Mouse (Mus musculus) midbrain, postnatal 0 days (tissue): ENCODE results near the gene Khnyn. TPM values are rescaled to one million over a fixed set of nuclear protein-coding genes. Genes with fewer than 3 reads are reported as not detected.

Source experiments
- ATAC-seq: fragments of 200-750 bp; cut with Nextera tagmentation; 2 replicates; pipeline ENCODE4 v1.8.0; 2017; ENCODE audit warnings: moderate number of reproducible peaks, mild to moderate bottlenecking, moderate TSS enrichment, moderate library complexity; ENCODE audit not compliant: low FRiP score
- DNase-seq: peaks from one replicate; pipeline ENCODE4 v3.0.0-alpha.2; 2015; ENCODE audit warnings: low spot score
- H3K27ac ChIP-seq: fragments of 300-500 bp; sonication (generic); 2 replicates; pipeline ENCODE4 v1.5.1; 2014; ENCODE audit warnings: low read depth, mild to moderate bottlenecking, low read length, mixed read lengths
- H3K27me3 ChIP-seq: fragments of 300-500 bp; sonication (generic); 2 replicates; pipeline ENCODE4 v1.6.1; 2014; ENCODE audit warnings: low read length, control low read depth, mixed read lengths; ENCODE audit not compliant: insufficient read depth
- H3K36me3 ChIP-seq: fragments of 300-500 bp; sonication (generic); 2 replicates; pipeline ENCODE4 v1.6.1; 2014; ENCODE audit warnings: low read length, control low read depth, mixed read lengths; ENCODE audit not compliant: insufficient read depth
- H3K4me1 ChIP-seq: fragments of 300-500 bp; sonication (generic); 2 replicates; pipeline ENCODE4 v1.6.1; 2014; ENCODE audit warnings: mild to moderate bottlenecking, control low read depth, antibody characterized with exemption, low read length, mixed read lengths; ENCODE audit not compliant: insufficient read depth
- H3K4me2 ChIP-seq: fragments of 300-500 bp; sonication (generic); 2 replicates; pipeline ENCODE4 v1.6.1; 2014; ENCODE audit warnings: low read depth, mild to moderate bottlenecking, low read length, mixed read lengths; ENCODE audit not compliant: poor library complexity, severe bottlenecking
- H3K4me3 ChIP-seq: fragments of 300-500 bp; sonication (generic); 2 replicates; pipeline ENCODE4 v1.5.1; 2014; ENCODE audit warnings: low read depth, mild to moderate bottlenecking, low read length, moderate library complexity
- H3K9ac ChIP-seq: fragments of 300-500 bp; sonication (generic); replicated peaks from 2 replicates; pipeline ENCODE4 v1.6.1; 2014; ENCODE audit warnings: mild to moderate bottlenecking, low read length, moderate library complexity, mixed read lengths; ENCODE audit not compliant: poor library complexity, severe bottlenecking
- H3K9me3 ChIP-seq: fragments of 300-500 bp; sonication (generic); 2 replicates; pipeline ENCODE4 v1.6.1; 2016; ENCODE audit warnings: low read length, control low read depth
- CTCF ChIP-seq: IDR thresholded peaks from 2 replicates; pipeline ENCODE4 v1.5.1; 2016; ENCODE audit warnings: antibody characterized with exemption, mild to moderate bottlenecking
- WGBS: fragments of 180-500 bp; shearing (Covaris S2); extraction: QIAGEN DNeasy Blood & Tissue Kit; methylation state at CpG from one replicate; pipeline ENCODE4 v1.1.7; 2014; 5-methylcytosine and 5-hydroxymethylcytosine counted together
- polyA plus RNA-seq: library from polyadenylated mRNA; unstranded; fragments of >200 nt; fragmentation: Nextera tagmentation; extraction: Ambion mirVana; gene quantifications from 2 replicates; pipeline ENCODE4 v1.2.1, GENCODE M21; 2015
- total RNA-seq: library from RNA; depleted of rRNA; stranded (reverse); fragments of >200 nt; gene quantifications from 2 replicates; pipeline ENCODE4 v1.2.3, GENCODE M21; 2014; rRNA removed

Gene Khnyn
- total and polyA plus RNA-seq, 2 experiments from 2014 or later: 6.3 to 14.2 TPM

- Histone ChIP-seq H3K4me1 (no peaks in the 10 kb centered on the region), H3K9me3 (no peaks in the 10 kb centered on the region), H3K27me3 (no peaks in the 10 kb centered on the region), H3K27ac (no peak overlapping the region), H3K36me3 (no peaks in the 10 kb centered on the region), H3K4me3 (no peak overlapping the region), H3K9ac (no peak overlapping the region), H3K4me2 (no peak overlapping the region)
- peak; percentile 29 for DNase-seq
- WGBS: 56% methylated on average over 7 of the region's 7 CpGs
- ATAC-seq: peak; percentile 31; the same call in 1 of the 2 replicates
- peak; percentile 52 for TF ChIP-seq CTCF
Observed at GRCm38 (mm10) chr14:55940070-55940800, 55.5 kb downstream of the Khnyn start.

GRCm38 (mm10) chr14:55943601-55944000 lies 58.9 kb downstream of the Khnyn start:
- Histone ChIP-seq H3K27me3 (no peaks in the 10 kb centered on the region), H3K4me3 (no peak overlapping the region), H3K9me3 (no peaks in the 10 kb centered on the region), H3K27ac (no peak overlapping the region), H3K4me1 (no peaks in the 10 kb centered on the region), H3K4me2 (no peak overlapping the region), H3K9ac (no peak overlapping the region), H3K36me3 (no peaks in the 10 kb centered on the region)
- DNase-seq (no peak), ATAC-seq (no peak)
- TF ChIP-seq CTCF: no peak
- WGBS: 88% methylated on average over 11 of the region's 11 CpGs

GRCm38 (mm10) chr14:55944575-55944974 lies 59.8 kb downstream of the Khnyn start, which contains the start of gene Cma1:
TSS of gene Cma1 (minus strand) at chr14:55944675.
- Histone ChIP-seq H3K27ac (no peak within 1 kb of the TSS), H3K4me3 (no peak within 1 kb of the TSS), H3K4me2 (no peak within 1 kb of the TSS), H3K36me3 (no peaks in the 10 kb centered on the region), H3K27me3 (no peaks in the 10 kb centered on the region), H3K9me3 (no peaks in the 10 kb centered on the region), H3K4me1 (no peaks in the 10 kb centered on the region), H3K9ac (no peak within 1 kb of the TSS)
- 80% methylated on average over 4 of the region's 4 CpGs for WGBS
- no peak for ATAC-seq
- TF ChIP-seq CTCF: no peak
- DNase-seq: no peak

- 91% methylated on average over 2 of the region's 2 CpGs for WGBS
- H3K4me3 ChIP-seq: no peak overlapping the region
- H3K27ac ChIP-seq: no peak overlapping the region
- TF ChIP-seq CTCF: no peak
- ATAC-seq (no peak), DNase-seq (no peak)
- H3K4me2 ChIP-seq: no peak overlapping the region
- no peaks in the 10 kb centered on the region for H3K36me3 ChIP-seq
- no peak overlapping the region for H3K9ac ChIP-seq
- no peaks in the 10 kb centered on the region for H3K4me1 ChIP-seq
- no peaks in the 10 kb centered on the region for H3K9me3 ChIP-seq
- H3K27me3 ChIP-seq: no peaks in the 10 kb centered on the region
Observed at GRCm38 (mm10) chr14:55946269-55946969, 61.7 kb downstream of the Khnyn start.

Other genes with a start within 250 kb of the Khnyn start
Only the 30 nearest of the 31 such genes appear.
- 6.3 and 6.7 TPM in 2 replicates for gene Gm49378, start 247.1 kb upstream of the Khnyn start, total RNA-seq
- gene Gm49378, start 247.1 kb upstream of the Khnyn start, polyA plus RNA-seq: 2.3 and 2.8 TPM in 2 replicates
- 47.7 and 60.3 TPM in 2 replicates for gene Tm9sf1, start 241.1 kb upstream of the Khnyn start, total RNA-seq
- 48.2 and 54.3 TPM in 2 replicates for gene Tm9sf1, start 241.1 kb upstream of the Khnyn start, polyA plus RNA-seq
- gene Tssk4, start 234.8 kb upstream of the Khnyn start, total RNA-seq: 0.14 and 0.16 TPM in 2 replicates
- 0.28 and 0.36 TPM in 2 replicates for gene Tssk4, start 234.8 kb upstream of the Khnyn start, polyA plus RNA-seq
- gene Mdp1, start 224.4 kb upstream of the Khnyn start, total RNA-seq: 46.7 and 53.7 TPM in 2 replicates
- gene Mdp1, start 224.4 kb upstream of the Khnyn start, polyA plus RNA-seq: 77.9 and 82.2 TPM in 2 replicates
- gene Gmpr2, start 213.0 kb upstream of the Khnyn start, total RNA-seq: 19.9 and 24.4 TPM in 2 replicates
- 35.5 and 36.7 TPM in 2 replicates for gene Gmpr2, start 213.0 kb upstream of the Khnyn start, polyA plus RNA-seq
- gene Nedd8, start 212.8 kb upstream of the Khnyn start, total RNA-seq: 129 and 133 TPM in 2 replicates
- gene Nedd8, start 212.8 kb upstream of the Khnyn start, polyA plus RNA-seq: 569 and 590 TPM in 2 replicates
- 14.6 and 15.7 TPM in 2 replicates for gene Tinf2, start 203.1 kb upstream of the Khnyn start, total RNA-seq
- gene Tinf2, start 203.1 kb upstream of the Khnyn start, polyA plus RNA-seq: 19.9 and 23.6 TPM in 2 replicates
- 0.16 and 0.38 TPM in 2 replicates for gene Tgm1, start 171.0 kb upstream of the Khnyn start, total RNA-seq
- 0.14 and 0.18 TPM in 2 replicates for gene Tgm1, start 171.0 kb upstream of the Khnyn start, polyA plus RNA-seq
- gene Rabggta, start 162.7 kb upstream of the Khnyn start, total RNA-seq: 75.1 and 94.5 TPM in 2 replicates
- gene Rabggta, start 162.7 kb upstream of the Khnyn start, polyA plus RNA-seq: 61.9 and 62.6 TPM in 2 replicates
- gene Dhrs1, start 139.3 kb upstream of the Khnyn start, total RNA-seq: 75.1 and 94.0 TPM in 2 replicates
- 72.0 and 73.3 TPM in 2 replicates for gene Dhrs1, start 139.3 kb upstream of the Khnyn start, polyA plus RNA-seq
- 22.0 and 30.4 TPM in 2 replicates for gene Nop9, start 139.3 kb upstream of the Khnyn start, total RNA-seq
- gene Nop9, start 139.3 kb upstream of the Khnyn start, polyA plus RNA-seq: 17.3 and 17.8 TPM in 2 replicates
- gene Cideb, start 126.5 kb upstream of the Khnyn start, total RNA-seq: 0.66 and 2.6 TPM in 2 replicates
- 0.25 and 1.1 TPM in 2 replicates for gene Cideb, start 126.5 kb upstream of the Khnyn start, polyA plus RNA-seq
- 0.38 and 1.6 TPM in 2 replicates for gene Ltb4r2, start 123.5 kb upstream of the Khnyn start, total RNA-seq
- gene Ltb4r2, start 123.5 kb upstream of the Khnyn start, polyA plus RNA-seq: 0.43 and 0.60 TPM in 2 replicates
- 0.88 and 1.8 TPM in 2 replicates for gene Ltb4r1, start 119.0 kb upstream of the Khnyn start, total RNA-seq
- gene Ltb4r1, start 119.0 kb upstream of the Khnyn start, polyA plus RNA-seq: 0.94 and 1.1 TPM in 2 replicates
- gene Adcy4, start 100.9 kb upstream of the Khnyn start, total RNA-seq: 3.6 and 4.0 TPM in 2 replicates
- 1.7 TPM in 2 replicates for gene Adcy4, start 100.9 kb upstream of the Khnyn start, polyA plus RNA-seq
- gene Ripk3, start 96.1 kb upstream of the Khnyn start, total RNA-seq: 0.27 TPM in 1 of 2 replicates, not detected in the other
- gene Ripk3, start 96.1 kb upstream of the Khnyn start, polyA plus RNA-seq: 1.3 and 3.0 TPM in 2 replicates
- gene Nfatc4, start 61.8 kb upstream of the Khnyn start, total RNA-seq: 9.6 and 12.9 TPM in 2 replicates
- 4.2 and 5.2 TPM in 2 replicates for gene Nfatc4, start 61.8 kb upstream of the Khnyn start, polyA plus RNA-seq
- gene Nynrin, start 30.9 kb upstream of the Khnyn start, total RNA-seq: 36.4 and 42.0 TPM in 2 replicates
- 6.8 and 7.2 TPM in 2 replicates for gene Nynrin, start 30.9 kb upstream of the Khnyn start, polyA plus RNA-seq
- 0.66 and 1.8 TPM in 2 replicates for gene Cbln3, start 555 bp upstream of the Khnyn start, total RNA-seq
- 0.43 and 0.54 TPM in 2 replicates for gene Cbln3, start 555 bp upstream of the Khnyn start, polyA plus RNA-seq
- gene Sdr39u1, start 15.3 kb downstream of the Khnyn start, total RNA-seq: 143 and 146 TPM in 2 replicates
- gene Sdr39u1, start 15.3 kb downstream of the Khnyn start, polyA plus RNA-seq: 131 and 162 TPM in 2 replicates
- gene Cma1, start 59.7 kb downstream of the Khnyn start, total RNA-seq: 2.7 TPM in 1 of 2 replicates, not detected in the other
- 0.42 and 1.7 TPM in 2 replicates for gene Cma1, start 59.7 kb downstream of the Khnyn start, polyA plus RNA-seq
- gene Cma2, start 66.0 kb downstream of the Khnyn start, total RNA-seq: not detected in 2 replicates
- gene Cma2, start 66.0 kb downstream of the Khnyn start, polyA plus RNA-seq: not detected in 2 replicates
- gene Mcpt1, start 133.0 kb downstream of the Khnyn start, total RNA-seq: not detected in 2 replicates
- not detected in 2 replicates for gene Mcpt1, start 133.0 kb downstream of the Khnyn start, polyA plus RNA-seq
- not detected in 2 replicates for gene Mcpt9, start 145.5 kb downstream of the Khnyn start, total RNA-seq
- not detected in 2 replicates for gene Mcpt9, start 145.5 kb downstream of the Khnyn start, polyA plus RNA-seq
- not detected in 2 replicates for gene Mcpt2, start 157.1 kb downstream of the Khnyn start, total RNA-seq
- not detected in 2 replicates for gene Mcpt2, start 157.1 kb downstream of the Khnyn start, polyA plus RNA-seq
- 0.38 TPM in 1 of 2 replicates, not detected in the other for gene Mcpt4, start 177.4 kb downstream of the Khnyn start, total RNA-seq
- gene Mcpt4, start 177.4 kb downstream of the Khnyn start, polyA plus RNA-seq: not detected in 2 replicates
- gene Mcpt8, start 200.3 kb downstream of the Khnyn start, total RNA-seq: not detected in 2 replicates
- not detected in 2 replicates for gene Mcpt8, start 200.3 kb downstream of the Khnyn start, polyA plus RNA-seq
- not detected in 2 replicates for gene Ctsg, start 217.6 kb downstream of the Khnyn start, total RNA-seq
- 0.21 TPM in 1 of 2 replicates, not detected in the other for gene Ctsg, start 217.6 kb downstream of the Khnyn start, polyA plus RNA-seq
- gene Gzme, start 235.7 kb downstream of the Khnyn start, total RNA-seq: not detected in 2 replicates
- not detected in 2 replicates for gene Gzme, start 235.7 kb downstream of the Khnyn start, polyA plus RNA-seq
- gene Gzmd, start 247.7 kb downstream of the Khnyn start, total RNA-seq: not detected in 2 replicates
- gene Gzmd, start 247.7 kb downstream of the Khnyn start, polyA plus RNA-seq: not detected in 2 replicates